ENCODE assay signal across 9 mouse cellular contexts in the genomic region with DNA sequence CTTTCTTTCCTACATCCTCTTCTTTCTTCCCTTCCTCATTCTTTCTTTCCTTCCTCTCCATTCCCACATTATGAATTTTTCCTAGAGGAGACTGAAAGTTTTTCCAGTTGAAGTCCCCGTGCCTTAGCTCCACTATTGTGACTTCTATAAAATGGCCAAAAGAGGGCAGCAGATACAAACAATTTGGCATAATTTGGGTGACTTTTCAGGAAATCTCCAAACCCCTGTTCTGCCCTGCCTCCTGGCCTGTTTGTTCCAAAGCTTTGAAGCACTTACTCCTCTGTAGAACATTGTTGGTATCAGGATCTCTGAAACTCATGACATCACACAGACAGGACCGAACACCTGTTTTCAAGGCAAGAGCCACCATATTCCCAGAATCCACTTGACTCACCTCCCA.
DNase-seq lines count a peak whose midpoint lies in the region; ATAC-seq and TF ChIP-seq lines count a peak whose summit lies in the region.
"Had no signal": no experiment of that assay in that cellular context is flagged by ENCODE, and none has a peak within 500 bp of the region (broad histone marks: within the 10 kb centered on the region; RNA-seq: fewer than 3 reads in every experiment).

No protein-coding gene starts in this region.

- H3K9ac ChIP-seq in ES-Bruce4 (ENCODE audit: low read depth, poor library complexity, severe bottlenecking), result no peak overlapping the region
- H3K9ac ChIP-seq: neural tube, embryonic 13.5 days had no signal

- no peaks in the 10 kb centered on the region for H3K27me3 ChIP-seq in ES-Bruce4 (ENCODE audit: control insufficient read depth, insufficient read depth, low read length, poor library complexity, severe bottlenecking)
- H3K27me3 ChIP-seq: neural tube, embryonic 13.5 days had no signal

- H3K4me1 ChIP-seq in ES-Bruce4 (ENCODE audit: control insufficient read depth, insufficient read depth, low read length), result no peaks in the 10 kb centered on the region
- H3K4me1 ChIP-seq: neural tube, embryonic 13.5 days had no signal

- DNase-seq in kidney, adult 9 months, result peak; percentile 24
- DNase-seq in kidney, adult 18-20 months, result no peak
- DNase-seq in brain, adult 2 months (ENCODE audit: low read depth, low spot score), result peak; percentile 49
- peak; percentile 11 for DNase-seq in kidney, postnatal 14 days
- DNase-seq in gastrocnemius, postnatal 25 days, result no peak
- DNase-seq in urinary bladder, postnatal 4 days (ENCODE audit: low spot score in 2 of 2), result no peak

- no peak for TF ChIP-seq EP300 in ES-Bruce4 (IDR thresholded peaks at IDR 0.05; ENCODE audit: insufficient read depth, low read depth, low read length)

- no peak overlapping the region for H3K4me3 ChIP-seq in ES-Bruce4 (ENCODE audit: low read depth, low read length)
- H3K4me3 ChIP-seq: neural tube, embryonic 13.5 days had no signal

- ATAC-seq in megakaryocyte-erythroid progenitor cell, adult 5-6 weeks (replicated peaks; ENCODE audit: low FRiP score, low TSS enrichment, poor library complexity, severe bottlenecking), result no peak

- H3K36me3 ChIP-seq in ES-Bruce4 (ENCODE audit: control insufficient read depth, insufficient read depth, low read length, poor library complexity, severe bottlenecking), result no peaks in the 10 kb centered on the region
- H3K36me3 ChIP-seq: neural tube, embryonic 13.5 days had no signal

- 0 out of 2 replicates have a peak, but pooled peaks cover 3% of the 10 kb centered on the region for H3K9me3 ChIP-seq in ES-Bruce4 (replicated peaks; ENCODE audit: control insufficient read depth, insufficient read depth, low read length, poor library complexity, severe bottlenecking)
- H3K9me3 ChIP-seq: neural tube, embryonic 13.5 days had no signal

- TF ChIP-seq POLR2A in ES-Bruce4 (IDR thresholded peaks at IDR 0.05; ENCODE audit: insufficient read depth, low read length), result no peak

- no peak overlapping the region for H3K27ac ChIP-seq in ES-Bruce4 (ENCODE audit: insufficient read depth, low read length)
- H3K27ac ChIP-seq: neural tube, embryonic 13.5 days had no signal

- peak; percentile 4 for TF ChIP-seq CTCF in ES-Bruce4 (IDR thresholded peaks at IDR 0.05; ENCODE audit: low read depth, low read length)

Comparison
In these comparisons a context has a peak if more than half of its experiments do, and no peak if none do; other contexts are left out.
1. DNase-seq: peak in kidney, adult 9 months (single experiment), brain, adult 2 months (single experiment) and kidney, postnatal 14 days (single experiment); none in kidney, adult 18-20 months (single experiment), gastrocnemius, postnatal 25 days (single experiment) and urinary bladder, postnatal 4 days (0 of 2).